Mouse (Mus musculus) left cerebral cortex, postnatal 14 days (tissue): ENCODE measurements around the gene Disp1. TPM values are rescaled to one million over a fixed set of nuclear protein-coding genes. Genes with fewer than 3 reads are reported as not detected.

ENCODE experiments used
- DNase-seq, 2 experiments: peaks; one replicate each; pipeline ENCODE4 v3.0.0; 2021 to 2022; ENCODE audit warnings: low spot score in 2 of 2, mixed read lengths in 1 of 2
- intact Hi-C: fragments of 180-260 bp; cut with DNase I; formaldehyde crosslinking; loops from one replicate; pipeline ENCODE4 v1.15.1; 2025
- total RNA-seq, 2 experiments: library from RNA; stranded (reverse); gene quantifications; 2 replicates each; pipeline ENCODE4 v1.2.3; 2021

The Disp1 gene
- total RNA-seq, 2 experiments from 2014 or later, result 5.1 to 5.9 TPM

- intact Hi-C loops, result no loop called here
- DNase-seq, result no peak
Observed at GRCm38 (mm10) chr1:183102775-183103174, 118.5 kb downstream of the Disp1 start.

DNA sequence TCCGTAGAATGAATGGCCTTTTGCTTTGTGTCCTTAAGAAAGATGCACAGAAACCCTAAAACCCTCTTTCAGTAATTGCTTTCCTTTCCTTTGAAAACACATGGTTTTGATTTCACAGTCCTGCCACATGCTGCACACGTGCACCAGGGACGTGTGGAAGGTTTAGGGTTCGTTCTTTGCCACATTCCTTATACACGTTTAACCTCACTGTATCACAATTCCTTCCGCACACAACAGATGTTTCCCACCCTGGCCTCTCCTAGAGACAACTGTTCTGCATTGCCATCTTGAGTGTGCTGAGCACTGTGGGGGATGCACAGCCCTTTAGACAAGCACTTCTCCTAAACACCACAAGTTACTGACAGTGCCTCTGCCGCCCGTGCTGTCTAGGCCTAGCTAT, 119.2 kb downstream of the Disp1 start:
- intact Hi-C loops, result no loop called here
- DNase-seq, result no peak

- no peak for DNase-seq
- intact Hi-C loops, result no loop called here
Observed at GRCm38 (mm10) chr1:183101371-183101770, 120.0 kb downstream of the Disp1 start.

- DNase-seq, result no peak
Observed at GRCm38 (mm10) chr1:183100245-183100644, 121.1 kb downstream of the Disp1 start.

DNA sequence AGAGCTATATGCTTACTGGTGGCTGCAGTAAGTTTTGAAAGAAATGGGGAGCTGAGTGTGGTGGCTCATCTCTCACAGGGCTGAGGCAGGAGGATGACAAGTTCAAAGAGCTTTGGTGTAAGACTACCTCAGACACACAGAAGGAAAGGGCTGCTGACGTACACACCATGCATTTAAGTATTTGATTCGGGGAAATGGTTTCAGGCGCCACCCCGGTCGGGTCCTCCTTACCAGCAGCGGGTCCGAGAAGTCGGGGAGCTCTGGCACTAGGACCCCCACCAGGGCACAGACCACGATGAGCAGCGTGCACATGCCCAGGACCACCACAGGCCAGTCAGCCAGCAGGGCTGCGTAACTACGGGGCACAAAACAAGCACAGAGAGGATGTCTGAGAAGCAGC, 121.6 kb downstream of the Disp1 start:
- no peak for DNase-seq

More at GRCm38 (mm10) chr1:183100245-183100644, 121.1 kb downstream of the Disp1 start:
- intact Hi-C loops, result no loop called here

DNA sequence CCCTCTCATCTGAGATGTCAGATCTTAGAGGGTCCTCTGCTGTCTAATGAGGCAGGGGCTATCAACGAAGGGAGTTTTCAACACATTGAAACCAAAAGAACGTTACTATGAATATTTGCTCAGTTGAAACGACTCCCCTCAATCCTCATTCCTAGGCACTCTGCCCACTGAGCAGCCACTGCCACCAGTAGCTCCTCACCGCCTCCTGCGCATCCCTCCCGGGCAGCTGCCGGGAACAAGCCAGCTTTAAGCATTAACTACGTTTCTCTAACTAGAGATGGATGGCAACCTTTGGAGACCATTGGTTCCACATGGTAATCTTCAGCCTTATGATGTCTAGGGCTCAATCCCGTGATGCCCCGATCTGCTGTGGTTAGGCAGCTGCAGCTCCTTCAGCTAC, 123.7 kb downstream of the Disp1 start:
- intact Hi-C loops, result no loop called here
- DNase-seq, result no peak

More for the DNA sequence above, 121.6 kb downstream of the Disp1 start:
- intact Hi-C loops, result no loop called here

GRCm38 (mm10) chr1:183095454-183096088, 125.8 kb downstream of the Disp1 start:
- no peak for DNase-seq
- intact Hi-C loops, result no loop called here

DNA sequence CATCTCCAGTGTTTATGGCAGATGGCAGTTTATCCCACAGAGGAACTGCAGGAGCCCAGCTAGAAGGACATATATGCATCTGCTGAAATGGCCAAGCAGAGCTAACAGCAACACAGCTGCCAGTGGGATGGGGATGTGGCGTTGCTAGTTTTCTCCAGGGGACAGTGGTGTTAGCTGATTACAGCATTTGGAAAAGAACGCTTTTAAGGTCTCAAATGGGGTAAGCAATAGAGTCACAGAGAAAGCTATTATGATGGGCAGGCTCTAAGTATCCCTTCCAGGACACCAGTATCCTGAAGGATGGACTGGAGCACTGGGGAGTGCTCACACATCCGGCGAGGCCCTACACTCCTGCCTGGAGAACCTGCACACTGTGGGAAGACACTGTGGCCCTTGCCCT, 129.0 kb downstream of the Disp1 start:
- intact Hi-C loops, result no loop called here
- DNase-seq, result no peak

GRCm38 (mm10) chr1:183091203-183091602, 130.1 kb downstream of the Disp1 start:
- no peak for DNase-seq
- intact Hi-C loops, result no loop called here

DNA sequence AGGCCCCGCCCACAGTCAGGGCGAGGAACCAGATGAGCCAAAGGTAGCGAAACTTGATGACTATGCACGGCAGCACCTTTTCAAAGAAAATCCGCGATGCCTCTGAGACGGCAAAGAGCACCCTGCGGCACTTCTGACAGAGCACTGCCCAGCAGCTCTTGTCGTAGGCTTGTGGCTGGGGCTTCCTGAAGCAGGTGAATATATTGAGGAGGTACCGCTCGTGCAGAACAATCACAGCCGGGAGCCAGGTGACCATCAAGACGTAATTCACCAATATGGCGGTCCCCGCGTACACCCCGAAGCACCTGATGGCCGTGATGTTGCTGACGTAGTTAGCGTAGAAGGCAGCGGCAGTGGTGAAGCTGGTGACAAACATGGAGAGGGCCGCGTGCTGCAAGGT, 132.7 kb downstream of the Disp1 start:
- intact Hi-C loops, result no loop called here
- DNase-seq, result no peak

DNA sequence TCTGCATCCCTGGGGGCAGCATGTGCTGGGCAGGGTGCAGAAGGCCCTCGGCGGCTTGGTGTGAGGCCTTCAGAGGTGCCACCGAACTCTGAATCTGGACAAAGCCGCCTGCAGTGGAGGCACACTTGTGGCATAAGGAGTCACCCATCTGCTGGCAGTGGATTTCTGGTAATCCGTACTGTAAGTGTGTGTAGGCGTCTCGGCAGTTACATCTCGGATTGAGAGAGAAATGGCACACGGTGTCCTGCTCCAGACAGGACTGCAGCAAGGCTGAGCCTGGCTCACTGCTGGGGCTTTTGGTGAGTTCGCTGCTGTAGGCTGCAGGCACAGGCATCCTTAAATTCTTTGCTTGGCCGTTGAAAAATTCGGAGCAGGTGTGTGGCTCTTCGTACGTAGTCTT, 134.5 kb downstream of the Disp1 start:
- intact Hi-C loops, result no loop called here
- peak in 1 of 2 experiments; percentile 39 for DNase-seq

GRCm38 (mm10) chr1:183084085-183085050, 137.0 kb downstream of the Disp1 start:
- intact Hi-C loops, result no loop called here
- peak; percentile 27 to 61 for DNase-seq

GRCm38 (mm10) chr1:183082436-183082835, 138.9 kb downstream of the Disp1 start:
- no peak for DNase-seq
- intact Hi-C loops, result no loop called here

GRCm38 (mm10) chr1:183081126-183081525, 140.2 kb downstream of the Disp1 start:
- intact Hi-C loops, result no loop called here
- no peak for DNase-seq

GRCm38 (mm10) chr1:183075121-183075822, 146.1 kb downstream of the Disp1 start:
- DNase-seq, result peak in 1 of 2 experiments; percentile 32
- intact Hi-C loops, result no loop called here

GRCm38 (mm10) chr1:183072263-183073050, 148.9 kb downstream of the Disp1 start:
- no peak for DNase-seq
- intact Hi-C loops, result no loop called here

GRCm38 (mm10) chr1:183069954-183070649, 151.2 kb downstream of the Disp1 start:
- no peak for DNase-seq
- intact Hi-C loops, result no loop called here

DNA sequence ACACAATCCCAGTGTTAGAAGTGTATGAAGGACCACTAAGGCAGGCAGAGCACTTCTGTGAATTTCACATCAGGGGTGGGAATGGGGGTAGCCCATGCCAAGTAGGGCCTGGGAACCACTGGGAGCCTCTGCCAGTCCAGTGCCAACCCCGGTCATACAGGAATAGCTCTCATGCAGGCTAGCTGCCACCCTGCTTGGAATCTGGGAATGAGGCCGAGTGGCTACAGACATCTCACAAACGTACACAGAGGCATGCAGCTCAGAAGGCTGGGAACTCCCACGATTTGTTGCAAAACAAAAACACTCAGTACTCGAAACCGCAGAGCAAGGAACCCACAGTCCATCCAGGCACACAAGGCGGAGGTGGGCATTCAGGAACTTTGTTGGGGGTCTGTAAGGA, 153.5 kb downstream of the Disp1 start:
- no peak for DNase-seq

DNA sequence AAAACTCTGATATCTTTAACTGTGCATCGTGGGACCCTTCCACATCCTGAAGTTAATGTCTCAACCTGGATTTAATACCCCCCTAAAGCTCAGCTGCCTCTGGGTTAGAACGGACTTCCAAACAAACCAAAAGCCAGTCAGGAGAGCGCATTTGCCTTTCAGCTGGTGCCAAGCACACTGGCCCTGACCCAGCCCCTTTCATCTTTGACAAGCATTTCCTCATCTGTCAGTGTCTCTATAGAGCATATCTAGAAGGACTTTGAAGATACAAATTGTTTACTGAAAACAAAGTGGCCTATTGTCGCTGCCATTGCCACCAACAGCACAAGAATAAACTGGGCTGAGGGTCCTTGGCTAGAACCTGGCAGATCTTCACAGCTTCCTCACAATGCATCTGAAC, 154.3 kb downstream of the Disp1 start:
- DNase-seq, result no peak
- intact Hi-C loops, result no loop called here

More for the DNA sequence above, 153.5 kb downstream of the Disp1 start:
- intact Hi-C loops, result no loop called here
